Mouse (Mus musculus) bone marrow, adult 2 months (tissue): Measurements from ENCODE around the gene Cdc42bpb.

Source experiments
- CTCF ChIP-seq: fragments of 200-500 bp; IDR thresholded peaks from 2 replicates; pipeline ENCODE4 v1.5.1; 2011; ENCODE audit warnings: low read length, control low read depth; ENCODE audit not compliant: control insufficient read depth, insufficient read depth
- POLR2A ChIP-seq: fragments of 200-500 bp; IDR thresholded peaks from 2 replicates; pipeline ENCODE4 v1.6.1; 2011; ENCODE audit warnings: low read depth, mild to moderate bottlenecking, control low read depth, low read length, borderline replicate concordance; ENCODE audit not compliant: control insufficient read depth

DNA sequence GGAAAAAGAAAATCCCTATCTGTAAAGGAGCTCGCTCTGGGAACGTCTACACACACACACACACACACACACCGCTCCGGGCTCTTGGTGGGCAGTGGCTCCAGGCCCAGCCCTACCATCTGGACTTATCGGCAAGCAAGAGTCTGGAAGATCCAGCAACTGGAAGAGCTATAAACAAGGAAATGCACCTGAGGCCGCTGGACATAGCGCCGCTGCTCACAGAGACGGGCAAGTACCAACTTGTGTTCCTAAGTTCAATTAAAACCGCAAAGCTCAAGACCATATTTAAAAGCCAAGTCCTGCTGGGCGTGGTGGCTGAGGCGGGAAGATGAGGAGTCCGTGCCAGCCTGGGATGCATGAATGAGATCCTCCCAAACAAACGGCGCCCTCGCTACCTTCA, 16.8 kb downstream of the Cdc42bpb start:
- TF ChIP-seq CTCF, result no peak
- TF ChIP-seq POLR2A, result no peak
